Mouse (Mus musculus): ENCODE results near the gene Krt14. TPM values are rescaled to one million over a fixed set of nuclear protein-coding genes. Genes with fewer than 3 reads are reported as not detected.

The Krt14 gene
- total RNA-seq, 2 experiments from 2014 or later = not detected

DNA sequence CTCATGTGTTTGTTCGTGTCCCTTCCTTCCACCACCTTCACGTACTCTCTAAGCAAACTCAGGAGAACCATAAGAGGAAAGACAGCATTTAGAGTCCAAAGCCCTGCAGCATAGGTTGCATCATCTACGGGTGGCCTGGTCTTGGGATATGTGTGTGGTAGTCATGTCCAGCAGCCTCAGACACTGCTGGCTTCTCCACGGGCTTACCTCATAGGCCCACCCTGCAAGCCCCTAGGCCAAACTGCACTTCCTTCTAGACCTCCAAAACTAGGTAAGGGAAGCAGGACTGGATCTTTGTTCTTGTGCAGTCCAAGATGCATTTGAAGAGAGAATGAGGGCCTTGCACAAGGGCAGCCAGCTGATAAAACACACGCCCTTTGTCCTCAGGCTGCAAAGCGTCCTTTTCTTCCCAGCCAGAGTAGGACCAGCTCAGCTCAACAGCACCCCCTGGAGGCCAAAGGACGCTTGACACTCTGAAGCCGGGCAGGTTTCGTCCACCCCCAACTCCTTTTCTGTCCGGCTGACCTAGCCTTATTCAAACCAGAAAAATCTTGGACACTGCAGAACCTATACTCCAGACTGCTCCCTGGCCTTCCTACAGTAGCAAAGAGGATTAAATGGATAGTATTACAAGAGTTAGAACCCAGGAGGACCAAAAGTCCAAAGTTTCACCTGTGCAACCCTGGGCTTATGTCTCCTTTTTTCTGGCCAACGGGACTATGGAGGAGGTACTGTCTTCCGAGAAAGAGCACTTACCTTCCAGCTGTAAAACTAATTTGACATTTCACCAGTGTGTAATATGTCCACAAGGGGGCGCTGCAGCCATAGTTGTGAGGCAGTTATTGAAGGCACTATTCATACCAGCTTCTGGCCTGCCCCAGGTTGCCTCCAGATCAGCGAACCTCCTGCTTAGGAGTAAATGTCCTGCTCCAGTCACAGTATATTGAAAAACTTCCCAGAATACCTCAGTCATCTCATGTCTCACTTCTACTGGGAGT lies 38.3 kb downstream of the Krt14 start:
- intact Hi-C loops (cut with DNase I) = loop anchor here (1.0 to 10.0 kb wide), 3 partner anchors 113 to 784 kb away; partner anchors contain the start of gene Krt10
- DNase-seq (ENCODE audit: low spot score in 2 of 2) = peak; percentile 58 to 68

DNA sequence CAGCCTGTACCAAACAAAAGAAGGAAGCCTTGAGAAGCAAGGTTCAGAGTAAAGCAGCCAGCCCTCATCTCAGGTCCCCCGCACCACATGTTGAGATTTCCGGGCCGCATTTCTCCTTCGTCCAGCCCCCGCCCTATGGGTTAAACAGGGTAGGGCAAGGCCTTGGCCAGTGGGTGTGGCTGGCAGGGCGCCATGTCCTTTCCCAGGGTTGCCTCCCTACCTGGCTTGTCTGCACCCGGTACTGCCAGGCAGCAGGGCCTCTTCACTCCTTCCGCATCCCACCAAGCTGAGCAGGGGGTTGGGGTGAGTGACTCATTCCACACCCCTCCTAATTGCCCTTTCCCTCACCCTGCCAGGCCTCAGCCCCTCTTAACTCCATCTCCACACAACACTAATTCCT lies 39.3 kb downstream of the Krt14 start:
- DNase-seq (ENCODE audit: low spot score in 2 of 2) = no peak

DNA sequence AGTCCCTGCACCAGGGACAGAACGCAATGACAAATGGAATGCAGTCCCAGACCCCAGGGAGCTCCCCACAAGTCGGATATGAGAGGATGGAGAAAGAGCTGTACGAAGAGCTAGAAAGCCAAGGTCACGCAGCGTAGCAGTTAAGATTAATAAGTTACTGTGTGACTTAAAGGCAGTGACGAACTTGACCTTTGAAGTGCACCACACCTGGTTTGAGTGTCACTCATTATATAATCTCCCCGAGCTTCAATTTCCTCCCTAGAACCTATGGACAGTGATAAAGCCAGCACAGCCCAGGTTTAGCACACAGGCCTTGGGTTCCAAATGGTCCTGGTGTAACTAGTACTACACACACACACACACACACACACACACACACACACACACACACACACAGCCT lies 43.0 kb downstream of the Krt14 start:
- intact Hi-C loops (cut with DNase I) = loop anchor here (10.0 kb wide), 1 partner anchor 780 kb away; the partner anchor contains the start of gene Krt10

More for the DNA sequence above, 39.3 kb downstream of the Krt14 start:
- intact Hi-C loops (cut with DNase I) = loop anchor here (10.0 kb wide), 1 partner anchor 783 kb away; the partner anchor contains the start of gene Krt10

DNA sequence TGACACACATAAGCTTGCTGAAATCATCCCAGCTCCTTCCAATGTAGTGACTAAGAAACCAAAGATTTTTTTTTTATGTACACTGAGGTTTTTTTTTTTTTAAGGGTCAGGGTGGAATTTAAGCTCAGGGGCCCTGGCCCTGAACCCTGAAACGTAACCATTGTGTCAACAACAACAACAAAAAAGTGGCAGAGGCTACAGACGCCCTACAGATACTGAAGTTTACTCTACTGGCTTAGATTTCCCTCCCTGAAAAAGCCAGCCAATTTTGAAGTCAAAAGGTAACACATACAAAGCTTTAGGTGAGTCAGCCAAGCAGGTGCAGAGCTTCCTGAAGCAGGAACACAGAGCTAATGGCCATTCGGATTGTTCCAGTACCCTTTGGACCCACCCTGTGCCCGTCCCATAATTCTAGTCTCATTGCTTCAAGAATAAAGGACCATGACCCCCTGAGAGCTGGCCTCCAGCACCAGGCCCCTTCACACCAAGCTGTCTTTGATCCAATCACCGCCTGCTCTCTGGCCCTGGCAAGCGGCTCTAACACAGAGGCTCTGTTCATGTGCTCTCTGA lies 49.4 kb downstream of the Krt14 start:
- no peak for DNase-seq (ENCODE audit: low spot score in 2 of 2)
- intact Hi-C loops (cut with DNase I) = no loop called here

More for the DNA sequence above, 43.0 kb downstream of the Krt14 start:
- no peak for DNase-seq (ENCODE audit: low spot score in 2 of 2)

DNA sequence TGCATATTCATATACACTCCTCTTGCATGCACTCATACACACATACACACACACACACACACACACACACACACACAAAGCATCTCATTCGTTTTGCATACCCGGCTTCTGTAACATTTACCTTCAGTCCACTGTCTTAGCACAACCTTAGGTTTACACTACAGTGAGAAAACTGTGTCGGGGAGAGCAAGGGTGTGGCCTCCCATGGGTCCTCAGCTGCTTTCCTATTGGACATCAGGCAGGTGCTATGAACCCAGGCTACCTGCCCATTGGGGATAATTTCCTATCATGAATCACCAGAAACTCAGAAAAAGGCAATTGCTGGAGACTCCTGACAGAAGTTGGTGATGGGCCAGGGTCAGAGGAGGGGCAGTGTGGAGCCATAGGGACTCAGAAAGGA lies 50.0 kb downstream of the Krt14 start:
- intact Hi-C loops (cut with DNase I) = no loop called here
- no peak for DNase-seq (ENCODE audit: low spot score in 2 of 2)

DNA sequence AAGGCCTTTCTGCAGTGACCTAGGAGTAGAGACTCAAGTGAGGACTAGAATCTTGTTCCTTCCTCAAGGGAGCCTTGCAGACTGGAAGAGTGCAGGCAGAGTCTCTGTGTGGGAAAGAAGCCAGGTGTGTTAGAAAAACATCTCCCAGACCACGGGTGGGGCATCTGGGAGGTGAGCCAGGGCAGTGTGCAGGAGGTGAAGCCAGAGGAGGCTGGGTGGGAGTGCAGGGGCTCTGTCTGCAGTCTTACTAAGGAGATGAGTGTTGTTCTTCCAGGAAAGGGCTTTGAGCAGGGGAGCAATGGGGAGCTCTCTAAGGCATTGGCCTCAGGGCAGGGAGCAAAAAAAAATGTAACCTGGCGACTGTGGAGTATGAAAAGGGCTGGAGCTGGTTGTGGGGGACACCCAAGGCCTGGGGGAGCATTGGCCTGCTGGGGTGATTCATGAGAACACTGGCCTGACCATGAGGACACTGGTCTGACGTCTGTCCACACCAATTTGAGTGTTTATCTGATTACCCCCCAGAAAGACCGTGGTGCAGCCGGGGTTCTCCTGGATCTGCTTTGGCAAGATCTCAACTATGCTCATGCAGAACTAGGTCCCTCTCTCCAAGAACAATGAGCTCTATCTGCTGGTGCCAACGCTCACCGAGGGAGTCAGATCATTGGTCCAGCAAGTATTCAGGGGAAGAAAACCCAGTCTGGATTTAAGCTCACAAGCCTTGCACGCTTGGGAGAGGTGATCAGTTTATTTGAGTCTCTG lies 51.7 kb downstream of the Krt14 start:
- DNase-seq (ENCODE audit: low spot score in 2 of 2) = no peak
- intact Hi-C loops (cut with DNase I) = no loop called here

Other genes starting within 250 kb of the Krt14 start
- gene Krtap29-1, start 228.5 kb downstream of the Krt14 start, total RNA-seq (2021) = not detected
- not detected for gene Krtap16-1, start 221.0 kb downstream of the Krt14 start, total RNA-seq (2021)
- not detected for gene Krtap17-1, start 213.6 kb downstream of the Krt14 start, total RNA-seq (2021)
- gene Krt33a, start 191.3 kb downstream of the Krt14 start, total RNA-seq (2021) = not detected
- not detected for gene Krt33b, start 177.7 kb downstream of the Krt14 start, total RNA-seq (2021)
- gene Krt34, start 166.0 kb downstream of the Krt14 start, total RNA-seq (2021) = not detected
- not detected for gene Krt31, start 157.0 kb downstream of the Krt14 start, total RNA-seq (2021)
- not detected for gene Krt32, start 119.3 kb downstream of the Krt14 start, total RNA-seq (2021)
- gene Krt35, start 111.3 kb downstream of the Krt14 start, total RNA-seq (2021) = not detected
- gene Krt36, start 101.9 kb downstream of the Krt14 start, total RNA-seq (2021) = not detected
- gene Krt13, start 86.0 kb downstream of the Krt14 start, total RNA-seq (2021) = not detected
- not detected for gene Krt15, start 71.6 kb downstream of the Krt14 start, total RNA-seq (2021)
- not detected for gene Krt19, start 58.9 kb downstream of the Krt14 start, total RNA-seq (2021)
- gene Krt9, start 14.3 kb downstream of the Krt14 start, total RNA-seq (2021) = 1 to 10 TPM; 2.0 to 4.0 TPM
- not detected for gene Krt16, start 41.4 kb upstream of the Krt14 start, total RNA-seq (2021)
- not detected for gene Krt17, start 53.5 kb upstream of the Krt14 start, total RNA-seq (2021)
- gene Krt42, start 62.3 kb upstream of the Krt14 start, total RNA-seq (2021) = not detected
- 100 to 1,000 TPM; 712 to 762 TPM for gene Eif1, start 112.3 kb upstream of the Krt14 start, total RNA-seq (2021)
- gene Gast, start 126.9 kb upstream of the Krt14 start, total RNA-seq (2021) = not detected
- gene Hap1, start 148.6 kb upstream of the Krt14 start, total RNA-seq (2021) = 100 to 1,000 TPM in 1 of 2 experiments, 10 to 100 TPM in 1; 88.1 to 173 TPM
- gene Jup, start 190.2 kb upstream of the Krt14 start, total RNA-seq (2021) = 10 to 100 TPM; 44.1 to 49.2 TPM
- 10 to 100 TPM in 1 of 2 experiments, 1 to 10 TPM in 1; 7.9 to 10.6 TPM for gene P3h4, start 207.3 kb upstream of the Krt14 start, total RNA-seq (2021)
- gene Fkbp10, start 208.1 kb upstream of the Krt14 start, total RNA-seq (2021) = 1 to 10 TPM; 5.3 to 6.6 TPM
- 10 to 100 TPM; 46.3 to 48.5 TPM for gene Nt5c3b, start 234.3 kb upstream of the Krt14 start, total RNA-seq (2021)
- gene Klhl10, start 234.4 kb upstream of the Krt14 start, total RNA-seq (2021) = 1 to 10 TPM in 1 of 2 experiments, under 1 TPM in 1; 0.77 to 1.1 TPM